Mouse (Mus musculus): ENCODE results near the gene Ubap1. TPM values are rescaled to one million over a fixed set of nuclear protein-coding genes. Genes with fewer than 3 reads are reported as not detected.

Gene Ubap1
- polyA plus RNA-seq, 1 experiment: 40.4 TPM

DNA sequence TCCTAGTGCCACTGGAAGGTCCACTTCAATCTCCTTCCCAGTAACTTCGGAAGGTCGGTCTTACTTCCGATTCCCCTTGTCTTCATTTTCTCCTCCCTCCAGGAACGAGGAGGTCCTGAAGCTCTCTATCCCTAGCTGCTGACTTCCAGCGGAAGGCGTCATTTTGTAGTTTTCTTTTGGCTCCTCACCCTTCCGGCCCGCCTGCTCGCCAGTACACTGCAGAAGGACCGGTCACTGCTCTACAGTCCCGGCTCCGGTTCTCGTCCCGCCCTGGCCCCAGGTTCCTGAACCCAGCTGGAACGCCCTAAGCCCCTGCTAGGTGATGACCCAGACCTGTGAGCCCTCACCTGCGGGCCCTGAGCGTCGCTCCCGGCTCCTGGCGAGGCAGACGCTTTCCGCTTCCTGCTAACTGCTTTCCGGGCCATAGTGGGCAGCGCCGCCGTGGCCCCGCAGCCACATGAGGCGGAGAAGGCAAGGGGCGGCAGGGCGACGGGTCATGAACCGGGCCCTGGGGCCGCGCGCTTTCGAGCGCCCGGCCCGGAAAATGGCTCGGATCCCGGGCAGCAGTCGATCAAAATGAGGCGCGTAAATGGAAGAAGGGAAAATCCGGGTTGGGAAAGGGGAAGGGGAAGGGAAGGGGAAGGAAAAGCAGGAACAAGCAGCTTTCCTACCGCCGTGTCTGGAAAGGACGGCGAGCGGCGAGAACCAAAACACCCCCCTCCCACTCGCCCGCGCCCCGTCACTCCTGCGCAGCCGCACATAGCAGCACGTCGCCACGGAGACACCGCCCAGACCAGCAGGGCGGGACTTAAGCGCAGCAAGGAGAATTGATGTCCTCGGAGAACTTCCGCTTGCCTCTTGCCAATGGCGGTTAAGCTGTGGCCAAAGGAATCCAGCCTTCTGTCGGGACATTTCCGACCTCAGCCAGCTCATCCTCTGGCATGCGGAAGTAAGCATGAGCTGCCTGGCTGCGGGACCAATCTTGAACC lies 34.4 kb upstream of the Ubap1 start, which contains the start of gene Dcaf12:
Gene Dcaf12 (minus strand): TSS at position 749 of the 989 bp plus-strand sequence.
- no peaks in the 10 kb centered on the region for H3K27me3 ChIP-seq (replicated peaks; ENCODE audit: control insufficient read depth, insufficient read depth, low read length)
- peak; percentile 98 for DNase-seq
- H3K36me3 ChIP-seq (ENCODE audit: control insufficient read depth, insufficient read depth, low read length): peaks cover 2% of the 10 kb centered on the region; the same call in 1 of the 2 replicates
- TF ChIP-seq POLR2A (IDR thresholded peaks at IDR 0.05; ENCODE audit: low read depth, low read length) (peak; percentile 54), CTCF (conservative IDR thresholded peaks at IDR 0.05; ENCODE audit: insufficient read depth, insufficient read length, low read depth, low read length) (no peak)
- H3K27ac ChIP-seq (ENCODE audit: insufficient read depth, low read depth, low read length): peak within 1 kb of the TSS; percentile 92
- H3K4me1 ChIP-seq (ENCODE audit: control insufficient read depth, insufficient read depth, low read length): peaks cover 10% of the 10 kb centered on the region; the same call in 1 of the 2 replicates
- under 1% methylated on average over 70 of the region's 70 CpGs for WGBS
- H3K4me3 ChIP-seq (ENCODE audit: insufficient read depth, low read depth, low read length): peak within 1 kb of the TSS; percentile 78

DNA sequence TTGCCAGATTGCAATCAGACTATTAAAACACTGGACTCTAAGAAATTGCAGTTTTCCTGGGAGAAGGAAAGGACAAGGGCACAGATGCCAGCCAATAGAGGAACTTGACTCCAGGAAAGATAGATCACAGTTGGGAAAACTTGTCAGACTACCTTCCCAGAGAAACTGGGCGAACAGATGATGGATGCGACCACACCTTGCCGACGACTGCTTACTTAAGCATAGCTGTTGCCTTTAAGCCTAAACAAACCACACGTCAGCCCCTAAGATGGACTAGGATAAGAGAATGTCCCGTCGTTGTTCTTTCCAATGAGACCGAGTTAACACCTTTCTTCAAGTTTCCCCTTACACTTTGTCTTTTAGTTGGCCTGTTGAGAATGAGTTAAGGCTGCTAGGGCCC lies 33.6 kb upstream of the Ubap1 start:
- H3K4me1 ChIP-seq (ENCODE audit: control insufficient read depth, insufficient read depth, low read length): peaks cover 10% of the 10 kb centered on the region; the same call in 1 of the 2 replicates
- H3K27ac ChIP-seq (ENCODE audit: insufficient read depth, low read depth, low read length): peak overlapping the region; percentile 18
- H3K27me3 ChIP-seq (replicated peaks; ENCODE audit: control insufficient read depth, insufficient read depth, low read length): no peaks in the 10 kb centered on the region
- DNase-seq: no peak
- WGBS: 41% methylated on average over 8 of the region's 8 CpGs
- TF ChIP-seq CTCF (conservative IDR thresholded peaks at IDR 0.05; ENCODE audit: insufficient read depth, insufficient read length, low read depth, low read length): no peak
- no peak for TF ChIP-seq POLR2A (IDR thresholded peaks at IDR 0.05; ENCODE audit: low read depth, low read length)
- peaks cover 2% of the 10 kb centered on the region; the same call in 1 of the 2 replicates for H3K36me3 ChIP-seq (ENCODE audit: control insufficient read depth, insufficient read depth, low read length)
- H3K4me3 ChIP-seq (ENCODE audit: insufficient read depth, low read depth, low read length): peak overlapping the region; percentile 36

DNA sequence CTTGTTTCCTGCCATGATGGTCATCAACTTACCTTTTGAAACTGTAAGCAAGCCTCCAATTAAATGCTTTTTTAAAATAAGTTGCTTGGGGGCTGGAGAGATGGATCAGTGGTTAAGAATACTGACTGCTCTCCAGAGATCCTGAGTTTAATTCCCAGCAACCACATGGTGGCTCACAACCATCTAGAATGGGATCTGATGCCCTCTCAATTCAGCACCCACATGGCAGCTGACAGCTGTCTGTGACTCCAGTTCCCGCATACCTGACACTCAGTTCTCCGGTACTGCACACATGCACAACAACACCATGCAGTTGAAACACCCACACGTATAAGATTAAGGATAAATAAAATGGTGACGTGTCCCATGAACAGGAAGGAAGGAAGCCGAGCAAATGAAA lies 30.5 kb upstream of the Ubap1 start:
- H3K27me3 ChIP-seq (replicated peaks; ENCODE audit: control insufficient read depth, insufficient read depth, low read length): no peaks in the 10 kb centered on the region
- no peaks in the 10 kb centered on the region for H3K36me3 ChIP-seq (ENCODE audit: control insufficient read depth, insufficient read depth, low read length)
- H3K4me1 ChIP-seq (ENCODE audit: control insufficient read depth, insufficient read depth, low read length): peaks cover 7% of the 10 kb centered on the region; the same call in 1 of the 2 replicates
- no peak overlapping the region for H3K4me3 ChIP-seq (ENCODE audit: insufficient read depth, low read depth, low read length)
- H3K27ac ChIP-seq (ENCODE audit: insufficient read depth, low read depth, low read length): no peak overlapping the region
- 55% methylated on average over 5 of the region's 5 CpGs for WGBS
- peak; percentile 40 for DNase-seq
- TF ChIP-seq POLR2A (IDR thresholded peaks at IDR 0.05; ENCODE audit: low read depth, low read length) (no peak), CTCF (conservative IDR thresholded peaks at IDR 0.05; ENCODE audit: insufficient read depth, insufficient read length, low read depth, low read length) (no peak; the same call in 1 of the 2 replicates)

DNA sequence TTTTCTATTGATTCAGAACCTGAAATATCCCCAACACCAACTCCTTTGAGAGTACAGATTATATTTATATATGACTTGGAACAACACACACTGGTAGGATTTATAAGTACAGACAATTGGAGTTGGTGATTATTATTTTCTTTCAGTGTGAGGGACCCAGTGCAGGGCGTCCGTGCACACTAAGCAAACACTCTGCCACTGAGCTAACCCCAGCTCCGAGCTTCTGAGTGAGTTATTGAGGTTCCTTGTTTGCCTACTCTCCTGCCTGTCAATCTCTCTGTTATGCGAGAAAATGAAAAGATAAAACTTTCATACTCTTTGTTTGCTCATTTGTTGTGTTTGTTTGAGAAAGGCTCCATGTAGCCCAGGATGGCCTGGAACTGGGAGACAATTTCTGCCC lies 27.8 kb upstream of the Ubap1 start:
- TF ChIP-seq CTCF (conservative IDR thresholded peaks at IDR 0.05; ENCODE audit: insufficient read depth, insufficient read length, low read depth, low read length) (no peak), POLR2A (IDR thresholded peaks at IDR 0.05; ENCODE audit: low read depth, low read length) (no peak)
- H3K4me1 ChIP-seq (ENCODE audit: control insufficient read depth, insufficient read depth, low read length): no peaks in the 10 kb centered on the region
- no peaks in the 10 kb centered on the region for H3K36me3 ChIP-seq (ENCODE audit: control insufficient read depth, insufficient read depth, low read length)
- no peak for DNase-seq
- no peak overlapping the region for H3K4me3 ChIP-seq (ENCODE audit: insufficient read depth, low read depth, low read length)
- no peak overlapping the region for H3K27ac ChIP-seq (ENCODE audit: insufficient read depth, low read depth, low read length)
- no peaks in the 10 kb centered on the region for H3K27me3 ChIP-seq (replicated peaks; ENCODE audit: control insufficient read depth, insufficient read depth, low read length)
- whole genome bisulfite sequencing: 70% methylated on average over 4 of the region's 4 CpGs

DNA sequence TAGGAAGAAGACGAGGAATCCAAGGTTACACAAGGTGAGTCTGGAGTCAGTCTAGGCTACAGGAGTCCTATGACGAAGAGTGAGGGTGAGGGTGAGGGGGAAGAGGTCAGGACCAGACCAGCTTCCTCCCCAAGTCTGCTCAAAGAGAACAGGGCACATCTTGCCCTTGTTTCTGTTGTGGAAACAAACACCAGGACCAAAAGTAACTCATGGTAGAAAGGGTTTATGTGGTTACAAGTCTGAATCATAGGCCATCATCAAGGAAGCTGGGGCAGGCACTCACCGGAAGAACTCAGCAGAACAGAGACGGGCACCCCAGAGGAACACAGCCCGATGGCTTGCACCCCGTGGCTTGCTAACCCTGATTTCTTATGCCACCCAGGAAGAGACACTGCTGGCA lies 21.9 kb upstream of the Ubap1 start:
- 89% methylated on average over 6 of the region's 6 CpGs for WGBS
- no peak for TF ChIP-seq CTCF (conservative IDR thresholded peaks at IDR 0.05; ENCODE audit: insufficient read depth, insufficient read length, low read depth, low read length)
- no peak for TF ChIP-seq POLR2A (IDR thresholded peaks at IDR 0.05; ENCODE audit: low read depth, low read length)

DNA sequence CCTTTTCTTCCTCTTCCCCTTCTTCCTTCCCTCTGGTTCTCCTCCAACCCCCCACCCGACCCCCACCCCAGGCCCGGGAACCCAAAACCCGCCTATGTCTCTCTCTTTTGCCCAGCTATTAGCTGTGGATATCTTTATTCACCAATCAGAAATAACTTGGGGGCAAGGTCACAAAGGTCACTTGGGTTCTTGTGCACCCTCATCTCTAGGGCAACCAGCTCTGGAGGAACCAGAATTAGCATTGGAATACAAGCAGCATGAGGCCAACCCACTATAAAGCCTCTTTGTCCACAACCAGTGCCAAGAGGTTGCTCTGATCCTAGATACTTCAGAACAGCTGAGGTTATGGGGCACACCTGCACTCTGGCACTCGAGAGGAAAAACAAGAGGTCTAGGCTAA lies 19.3 kb upstream of the Ubap1 start:
- H3K27me3 ChIP-seq (replicated peaks; ENCODE audit: control insufficient read depth, insufficient read depth, low read length): no peaks in the 10 kb centered on the region
- no peaks in the 10 kb centered on the region for H3K36me3 ChIP-seq (ENCODE audit: control insufficient read depth, insufficient read depth, low read length)
- no peak overlapping the region for H3K4me3 ChIP-seq (ENCODE audit: insufficient read depth, low read depth, low read length)
- 69% methylated on average over 4 of the region's 4 CpGs for WGBS
- no peak overlapping the region for H3K27ac ChIP-seq (ENCODE audit: insufficient read depth, low read depth, low read length)
- peaks cover 13% of the 10 kb centered on the region; the same call in 1 of the 2 replicates for H3K4me1 ChIP-seq (ENCODE audit: control insufficient read depth, insufficient read depth, low read length)
- DNase-seq: no peak
- no peak for TF ChIP-seq POLR2A (IDR thresholded peaks at IDR 0.05; ENCODE audit: low read depth, low read length)
- no peak for TF ChIP-seq CTCF (conservative IDR thresholded peaks at IDR 0.05; ENCODE audit: insufficient read depth, insufficient read length, low read depth, low read length)

More for the DNA sequence above, 21.9 kb upstream of the Ubap1 start:
- no peak for DNase-seq
- Histone ChIP-seq H3K36me3 (ENCODE audit: control insufficient read depth, insufficient read depth, low read length) (no peaks in the 10 kb centered on the region), H3K4me3 (ENCODE audit: insufficient read depth, low read depth, low read length) (no peak overlapping the region), H3K4me1 (ENCODE audit: control insufficient read depth, insufficient read depth, low read length) (peaks cover 10% of the 10 kb centered on the region; the same call in 1 of the 2 replicates), H3K27me3 (replicated peaks; ENCODE audit: control insufficient read depth, insufficient read depth, low read length) (no peaks in the 10 kb centered on the region), H3K27ac (ENCODE audit: insufficient read depth, low read depth, low read length) (no peak overlapping the region)

DNA sequence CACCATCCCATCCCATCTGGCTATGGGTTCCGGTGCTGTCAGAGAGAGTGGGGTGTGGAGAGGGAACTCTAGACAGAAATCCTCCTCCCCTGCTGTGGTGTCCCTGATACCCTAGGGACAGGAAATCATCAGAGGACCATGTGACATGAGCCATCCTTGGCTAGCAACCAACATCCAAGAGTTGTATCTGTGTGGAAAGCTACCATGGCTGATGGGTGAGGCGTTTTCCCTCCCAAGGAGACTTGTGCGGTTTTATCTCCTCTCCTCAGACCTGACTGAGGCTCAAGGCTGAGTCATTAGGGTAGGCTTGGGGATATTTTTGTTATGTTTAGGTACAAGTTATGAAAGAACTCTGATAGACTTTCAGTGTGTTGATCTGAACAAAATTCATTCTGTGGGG lies 17.7 kb upstream of the Ubap1 start:
- WGBS: 59% methylated on average over 3 of the region's 3 CpGs
- peaks cover 13% of the 10 kb centered on the region; the same call in 1 of the 2 replicates for H3K4me1 ChIP-seq (ENCODE audit: control insufficient read depth, insufficient read depth, low read length)
- peak; percentile 56 for DNase-seq
- H3K36me3 ChIP-seq (ENCODE audit: control insufficient read depth, insufficient read depth, low read length): no peaks in the 10 kb centered on the region
- TF ChIP-seq POLR2A (IDR thresholded peaks at IDR 0.05; ENCODE audit: low read depth, low read length) (no peak), CTCF (conservative IDR thresholded peaks at IDR 0.05; ENCODE audit: insufficient read depth, insufficient read length, low read depth, low read length) (no peak)
- no peaks in the 10 kb centered on the region for H3K27me3 ChIP-seq (replicated peaks; ENCODE audit: control insufficient read depth, insufficient read depth, low read length)
- H3K4me3 ChIP-seq (ENCODE audit: insufficient read depth, low read depth, low read length): no peak overlapping the region
- H3K27ac ChIP-seq (ENCODE audit: insufficient read depth, low read depth, low read length): peak overlapping the region; percentile 15; the same call in 1 of the 2 replicates
